Mouse (Mus musculus) G1E (cell line): ENCODE results near the gene Abcg1. TPM values are rescaled to one million over a fixed set of nuclear protein-coding genes. Genes with fewer than 3 reads are reported as not detected.

Source experiments
- ATAC-seq: 2 replicates; pipeline ENCODE4 v1.8.0; 2016; ENCODE audit warnings: mild to moderate bottlenecking; ENCODE audit not compliant: insufficient number of reproducible peaks, poor library complexity, low FRiP score, severe bottlenecking; ENCODE audit errors: extremely low read depth
- DNase-seq: peaks from one replicate; pipeline ENCODE4 v3.0.0; 2012; ENCODE audit warnings: low spot score
- H3K27me3 ChIP-seq: 2 replicates; pipeline ENCODE4 v1.6.1; 2012; ENCODE audit warnings: mild to moderate bottlenecking, low read length, inconsistent platforms; ENCODE audit not compliant: insufficient read depth
- H3K36me3 ChIP-seq: replicated peaks from 2 replicates; pipeline ENCODE3; 2012; ENCODE audit warnings: mild to moderate bottlenecking, inconsistent platforms
- H3K4me1 ChIP-seq: 2 replicates; pipeline ENCODE4 v1.6.1; 2012; ENCODE audit warnings: low read depth, low read length, inconsistent platforms, mixed read lengths; ENCODE audit not compliant: insufficient read depth
- H3K4me3 ChIP-seq: 2 replicates; pipeline ENCODE4 v1.5.1; 2012; ENCODE audit warnings: low read depth, mild to moderate bottlenecking, inconsistent platforms, low read length, moderate library complexity, mixed read lengths
- H3K9me3 ChIP-seq: replicated peaks from 2 replicates; pipeline ENCODE4 v1.6.1; 2012; ENCODE audit warnings: inconsistent platforms
- CTCF ChIP-seq: IDR thresholded peaks from 2 replicates; pipeline ENCODE4 v1.5.1; 2012; ENCODE audit warnings: low read depth, low read length, inconsistent platforms, mixed read lengths
- GATA1 ChIP-seq: IDR thresholded peaks from 2 replicates; pipeline ENCODE4 v1.6.1; 2012; ENCODE audit warnings: borderline replicate concordance, low read length, inconsistent platforms, mixed read lengths
- GATA2 ChIP-seq: IDR thresholded peaks from 2 replicates; pipeline ENCODE4 v1.6.1; 2012; ENCODE audit warnings: low read depth, low read length, inconsistent platforms, borderline replicate concordance
- POLR2AphosphoS5 ChIP-seq: IDR thresholded peaks from 2 replicates; pipeline ENCODE4 v1.6.1; 2012; ENCODE audit warnings: low read depth, low read length, inconsistent platforms; ENCODE audit not compliant: insufficient replicate concordance
- TAL1 ChIP-seq: conservative IDR thresholded peaks from 2 replicates; pipeline ENCODE4 v1.6.1; 2012; ENCODE audit warnings: low read depth, low read length, inconsistent platforms, mixed read lengths
- polyA plus RNA-seq: library from polyadenylated mRNA; stranded (reverse); fragments of >175 nt; gene quantifications from 2 replicates; pipeline ENCODE4 v1.2.3, GENCODE M21; 2012
- total RNA-seq, 2 experiments: library from RNA; stranded (forward) in 1 of 2; stranded (reverse) in 1 of 2; fragments of 200-1000 nt in 1 of 2; fragments of >200 nt in 1 of 2; fragmentation: Nextera tagmentation in 1 of 2; gene quantifications; 2 replicates each; pipeline ENCODE4 v1.2.3; 2014 to 2017

The Abcg1 gene
- total and polyA plus RNA-seq, 3 experiments = 0.05 TPM; not detected in 2

- DNase-seq (no peak), ATAC-seq (no peak)
- Histone ChIP-seq H3K9me3 (peaks cover 60% of the 10 kb centered on the region), H3K36me3 (no peaks in the 10 kb centered on the region), H3K27me3 (no peaks in the 10 kb centered on the region), H3K4me3 (no peak overlapping the region), H3K4me1 (no peaks in the 10 kb centered on the region)
- TF ChIP-seq GATA2 (no peak), CTCF (no peak), TAL1 (no peak)
Measured at GRCm38 (mm10) chr17:31136821-31137220, 79.3 kb downstream of the Abcg1 start.

- Histone ChIP-seq H3K4me1 (no peaks in the 10 kb centered on the region), H3K4me3 (no peak overlapping the region), H3K36me3 (no peaks in the 10 kb centered on the region), H3K9me3 (peaks cover 71% of the 10 kb centered on the region), H3K27me3 (no peaks in the 10 kb centered on the region)
- ATAC-seq = no peak
- no peak for DNase-seq
- TF ChIP-seq GATA1 (no peak), TAL1 (no peak), CTCF (no peak), POLR2AphosphoS5 (no peak), GATA2 (no peak)
Measured at GRCm38 (mm10) chr17:31138398-31138797, 80.9 kb downstream of the Abcg1 start.

- no peaks in the 10 kb centered on the region for H3K36me3 ChIP-seq
- ATAC-seq (no peak), DNase-seq (no peak)
- no peaks in the 10 kb centered on the region for H3K4me1 ChIP-seq
- H3K9me3 ChIP-seq = peaks cover 81% of the 10 kb centered on the region
- H3K4me3 ChIP-seq = no peak overlapping the region
- H3K27me3 ChIP-seq = no peaks in the 10 kb centered on the region
- no peak for TF ChIP-seq TAL1
- no peak for TF ChIP-seq POLR2AphosphoS5
- TF ChIP-seq GATA2 = no peak
- TF ChIP-seq CTCF = no peak
- no peak for TF ChIP-seq GATA1
Measured at GRCm38 (mm10) chr17:31142116-31142515, 84.6 kb downstream of the Abcg1 start.

- DNase-seq (no peak), ATAC-seq (no peak)
- peaks cover 83% of the 10 kb centered on the region for H3K9me3 ChIP-seq
- no peaks in the 10 kb centered on the region for H3K4me1 ChIP-seq
- no peaks in the 10 kb centered on the region for H3K27me3 ChIP-seq
- no peak within 1 kb of the TSS for H3K4me3 ChIP-seq
- no peaks in the 10 kb centered on the region for H3K36me3 ChIP-seq
- TF ChIP-seq CTCF (no peak), TAL1 (no peak), POLR2AphosphoS5 (no peak), GATA1 (no peak), GATA2 (no peak)
Measured at GRCm38 (mm10) chr17:31144040-31145037, 86.9 kb downstream of the Abcg1 start, which contains the start of gene Tff2. Gene Tff2 (minus strand): TSS chr17:31144282.

- Histone ChIP-seq H3K4me3 (no peak overlapping the region), H3K9me3 (peaks cover 74% of the 10 kb centered on the region), H3K4me1 (no peaks in the 10 kb centered on the region), H3K36me3 (no peaks in the 10 kb centered on the region), H3K27me3 (no peaks in the 10 kb centered on the region)
- ATAC-seq (no peak), DNase-seq (no peak)
- no peak for TF ChIP-seq GATA2
- TF ChIP-seq POLR2AphosphoS5 = no peak
- TF ChIP-seq GATA1 = no peak
- TF ChIP-seq TAL1 = no peak
- no peak for TF ChIP-seq CTCF
Measured at GRCm38 (mm10) chr17:31145998-31146397, 88.5 kb downstream of the Abcg1 start.

GRCm38 (mm10) chr17:31152512-31152911 is 95.0 kb downstream of the Abcg1 start:
- Histone ChIP-seq H3K9me3 (peaks cover 60% of the 10 kb centered on the region), H3K4me1 (no peaks in the 10 kb centered on the region), H3K27me3 (no peaks in the 10 kb centered on the region), H3K36me3 (no peaks in the 10 kb centered on the region), H3K4me3 (no peak overlapping the region)
- DNase-seq (no peak), ATAC-seq (no peak)
- TF ChIP-seq TAL1 (no peak), GATA1 (no peak), GATA2 (no peak), CTCF (no peak), POLR2AphosphoS5 (no peak)
